ENCODE assay signal across 14 mouse cellular contexts in genomic region chr15:75317255-75317654, GRCm38 (mm10). TPM values are rescaled to one million over a fixed set of nuclear protein-coding genes. Genes with fewer than 3 reads are reported as not detected.
A peak's percentile ranks its signal among the peaks of the same experiment; 100 is the strongest.
DNase-seq lines count a peak whose midpoint lies in the region; ATAC-seq and TF ChIP-seq lines count a peak whose summit lies in the region.
"Had no signal": no experiment of that assay in that cellular context is flagged by ENCODE, and none has a peak within 500 bp of the region (broad histone marks: within the 10 kb centered on the region; RNA-seq: fewer than 3 reads in every experiment).

No protein-coding gene starts in this region.

- no peaks in the 10 kb centered on the region for H3K36me3 ChIP-seq in heart, adult 2 months (ENCODE audit: control insufficient read depth, insufficient read depth, low read length)
- no peaks in the 10 kb centered on the region for H3K36me3 ChIP-seq in heart, embryonic 12.5 days
- H3K36me3 ChIP-seq in midbrain, embryonic 14.5 days (ENCODE audit: control insufficient read depth, insufficient read depth, low read length): no peaks in the 10 kb centered on the region
- H3K36me3 ChIP-seq in midbrain, embryonic 11.5 days (ENCODE audit: control insufficient read depth, insufficient read depth, low read length): no peaks in the 10 kb centered on the region
- H3K36me3 ChIP-seq: heart, embryonic 15.5 days had no signal

- no peak for DNase-seq in heart, adult 2 months
- peak; percentile 1 for DNase-seq in midbrain, embryonic 14.5 days
- no peak for DNase-seq in midbrain, embryonic 11.5 days (ENCODE audit: low spot score, missing footprints)
- DNase-seq in adrenal gland, adult 18-20 months (ENCODE audit: low spot score in 2 of 2): no peak
- no peak for DNase-seq in B cell, adult 2 months
- DNase-seq: adrenal gland, postnatal 25 days; cerebellum, adult 8-10 months had no signal

- no peak overlapping the region for H3K4me2 ChIP-seq in heart, embryonic 12.5 days
- H3K4me2 ChIP-seq in midbrain, embryonic 14.5 days (ENCODE audit: low read length): no peak overlapping the region
- H3K4me2 ChIP-seq in midbrain, embryonic 11.5 days: no peak overlapping the region
- H3K4me2 ChIP-seq: heart, embryonic 15.5 days had no signal

- H3K9me3 ChIP-seq in heart, embryonic 12.5 days (replicated peaks): peaks cover 18% of the 10 kb centered on the region
- peaks cover 6% of the 10 kb centered on the region for H3K9me3 ChIP-seq in midbrain, embryonic 14.5 days (ENCODE audit: control insufficient read depth, low read length)
- H3K9me3 ChIP-seq in midbrain, embryonic 11.5 days (ENCODE audit: control insufficient read depth, low read length): no peaks in the 10 kb centered on the region; the same call in 1 of the 2 replicates
- H3K9me3 ChIP-seq: heart, embryonic 15.5 days had no signal

- no peak overlapping the region for H3K4me3 ChIP-seq in heart, adult 2 months
- H3K4me3 ChIP-seq in heart, embryonic 12.5 days: no peak overlapping the region
- H3K4me3 ChIP-seq in midbrain, embryonic 14.5 days (replicated peaks; ENCODE audit: low read depth, low read length): no peak overlapping the region
- H3K4me3 ChIP-seq in midbrain, embryonic 11.5 days (ENCODE audit: low read depth, low read length): no peak overlapping the region
- no peak overlapping the region for H3K4me3 ChIP-seq in cortical plate, adult 2 months (ENCODE audit: insufficient read depth, low read length)
- H3K4me3 ChIP-seq: heart, embryonic 15.5 days had no signal

- intact Hi-C loops in heart, adult 2 months (cut with DNase I): no loop called here

- no peak overlapping the region for H3K27ac ChIP-seq in heart, adult 2 months
- no peak overlapping the region for H3K27ac ChIP-seq in heart, embryonic 12.5 days (ENCODE audit: poor library complexity, severe bottlenecking)
- H3K27ac ChIP-seq in midbrain, embryonic 14.5 days (replicated peaks; ENCODE audit: low read depth, low read length): no peak overlapping the region
- H3K27ac ChIP-seq in midbrain, embryonic 11.5 days (ENCODE audit: low read depth, low read length): no peak overlapping the region
- H3K27ac ChIP-seq in cortical plate, adult 2 months (ENCODE audit: insufficient read depth, low read length): no peak overlapping the region
- H3K27ac ChIP-seq: heart, embryonic 15.5 days had no signal

- no peaks in the 10 kb centered on the region for H3K27me3 ChIP-seq in heart, adult 2 months (ENCODE audit: control insufficient read depth, insufficient read depth, low read length)
- H3K27me3 ChIP-seq in heart, embryonic 12.5 days (replicated peaks): no peaks in the 10 kb centered on the region
- H3K27me3 ChIP-seq in midbrain, embryonic 14.5 days (ENCODE audit: control insufficient read depth, insufficient read depth, low read length): no peaks in the 10 kb centered on the region
- no peaks in the 10 kb centered on the region for H3K27me3 ChIP-seq in midbrain, embryonic 11.5 days (ENCODE audit: control insufficient read depth, insufficient read depth, low read length)
- H3K27me3 ChIP-seq: heart, embryonic 15.5 days had no signal

- TF ChIP-seq EP300 in heart, adult 2 months (IDR thresholded peaks at IDR 0.05; ENCODE audit: insufficient read depth, low read depth, low read length): no peak

- H3K9ac ChIP-seq in heart, adult 2 months (ENCODE audit: low read depth, low read length): no peak overlapping the region
- no peak overlapping the region for H3K9ac ChIP-seq in heart, embryonic 12.5 days
- no peak overlapping the region for H3K9ac ChIP-seq in midbrain, embryonic 14.5 days (replicated peaks; ENCODE audit: low read length)
- H3K9ac ChIP-seq in midbrain, embryonic 11.5 days (ENCODE audit: low read length): no peak overlapping the region
- H3K9ac ChIP-seq: heart, embryonic 15.5 days had no signal

- TF ChIP-seq POLR2A in heart, adult 2 months (IDR thresholded peaks at IDR 0.05; ENCODE audit: insufficient read depth, low read depth, low read length): no peak
- no peak for TF ChIP-seq POLR2A in cortical plate, adult 2 months (IDR thresholded peaks at IDR 0.05; ENCODE audit: extremely low read depth, insufficient read depth, low read length)

- no peak for ATAC-seq in heart, embryonic 12.5 days (ENCODE audit: insufficient number of reproducible peaks, low FRiP score)
- ATAC-seq in midbrain, embryonic 14.5 days (ENCODE audit: low FRiP score, low TSS enrichment): no peak
- ATAC-seq in midbrain, embryonic 11.5 days (ENCODE audit: low FRiP score): no peak
- no peak for ATAC-seq in inflammation-experienced regulatory T-cells, adult 6 months

- peak; percentile 39 for TF ChIP-seq CTCF in heart, adult 2 months (IDR thresholded peaks at IDR 0.05)
- peak; percentile 18; the same call in 1 of the 2 replicates for TF ChIP-seq CTCF in cortical plate, adult 2 months (IDR thresholded peaks at IDR 0.05; ENCODE audit: extremely low read depth, insufficient read depth, low read length)

- 38% methylated on average over 2 of the region's 2 CpGs for WGBS in heart, adult 2 months
- 38% methylated on average over 2 of the region's 2 CpGs for WGBS in heart, embryonic 12.5 days
- WGBS in midbrain, embryonic 14.5 days: 59% methylated on average over 2 of the region's 2 CpGs
- WGBS in midbrain, embryonic 11.5 days: 55% methylated on average over 2 of the region's 2 CpGs

- no peaks in the 10 kb centered on the region for H3K4me1 ChIP-seq in heart, adult 2 months (ENCODE audit: control insufficient read depth, insufficient read depth, low read length)
- H3K4me1 ChIP-seq in heart, embryonic 12.5 days (replicated peaks): no peaks in the 10 kb centered on the region
- H3K4me1 ChIP-seq in midbrain, embryonic 14.5 days (ENCODE audit: control insufficient read depth, insufficient read depth, low read length): no peaks in the 10 kb centered on the region
- no peaks in the 10 kb centered on the region for H3K4me1 ChIP-seq in midbrain, embryonic 11.5 days (ENCODE audit: control insufficient read depth, insufficient read depth, low read length)
- no peaks in the 10 kb centered on the region for H3K4me1 ChIP-seq in cortical plate, adult 2 months (ENCODE audit: control insufficient read depth, insufficient read depth, low read length)
- H3K4me1 ChIP-seq: heart, embryonic 15.5 days had no signal

- H3K79me2 ChIP-seq in heart, adult 2 months (replicated peaks; ENCODE audit: control insufficient read depth, insufficient read depth, low read length): no peaks in the 10 kb centered on the region

RNA-seq across cellular contexts. Expression of gene Ly6f, which starts 49.0 kb away (rescaled TPM):
- not detected for total RNA-seq in heart, adult 2 months (2021)
- polyA plus RNA-seq in heart, adult 2 months (2012; rRNA removed): not detected in 2 replicates
- not detected in 2 replicates for polyA plus RNA-seq in heart, embryonic 12.5 days (2016; fragmentation: Nextera tagmentation; extraction: Ambion mirVana)
- not detected in 2 replicates for polyA plus RNA-seq in midbrain, embryonic 14.5 days (2014; fragmentation: Nextera tagmentation; extraction: Ambion mirVana)
- polyA plus RNA-seq in midbrain, embryonic 11.5 days (2014; fragmentation: Nextera tagmentation; extraction: Ambion mirVana): not detected in 2 replicates
- polyA plus RNA-seq in cortical plate, adult 2 months (2012; rRNA removed): not detected in 2 replicates
- total RNA-seq in adrenal gland, adult 18-20 months (2021): not detected
- not detected for polyA plus RNA-seq in inflammation-experienced regulatory T-cells, adult 6 months (2017; shearing (Covaris generic))
- total RNA-seq: adrenal gland, postnatal 25 days; left cerebral cortex, postnatal 25 days had no signal
- polyA plus RNA-seq: heart, embryonic 15.5 days; intestine, embryonic 14.5 days; lung, embryonic 16.5 days had no signal
